Mouse (Mus musculus): ENCODE results near the gene Sept11.

Gene Sept11

GRCm38 (mm10) chr5:93180252-93180651 is 87.0 kb downstream of the Sept11 start:
- DNase-seq: no peak

- DNase-seq: no peak
Measured at GRCm38 (mm10) chr5:93183311-93183710, 90.1 kb downstream of the Sept11 start.

- no peak for DNase-seq
Measured at GRCm38 (mm10) chr5:93184548-93184947, 91.3 kb downstream of the Sept11 start.

GRCm38 (mm10) chr5:93189607-93190006 is 96.4 kb downstream of the Sept11 start:
- DNase-seq: no peak

- no peak for DNase-seq
Measured at GRCm38 (mm10) chr5:93190428-93190827, 97.2 kb downstream of the Sept11 start.

- DNase-seq: no peak
Measured at GRCm38 (mm10) chr5:93198232-93198631, 105.0 kb downstream of the Sept11 start.

- no peak for DNase-seq
Measured at GRCm38 (mm10) chr5:93201181-93201580, 107.9 kb downstream of the Sept11 start.

- DNase-seq: peak; percentile 72
Measured at GRCm38 (mm10) chr5:93205371-93206108, 112.3 kb downstream of the Sept11 start.

GRCm38 (mm10) chr5:93206109-93207005 is 113.1 kb downstream of the Sept11 start, which contains the start of the genes Ccni and 2010109A12Rik:
TSS of gene Ccni (minus strand) at chr5:93206495.
TSS of gene 2010109A12Rik (plus strand) at chr5:93206518.
- peak; percentile 97 for DNase-seq

- peak; percentile 84 for DNase-seq
Measured at GRCm38 (mm10) chr5:93207006-93207348, 113.7 kb downstream of the Sept11 start.

- DNase-seq: no peak
Measured at GRCm38 (mm10) chr5:93207555-93207954, 114.3 kb downstream of the Sept11 start.

GRCm38 (mm10) chr5:93218375-93218774 is 125.1 kb downstream of the Sept11 start:
- DNase-seq: no peak

- peak; percentile 44 for DNase-seq
Measured at GRCm38 (mm10) chr5:93221661-93222060, 128.4 kb downstream of the Sept11 start.

- DNase-seq: no peak
Measured at GRCm38 (mm10) chr5:93224549-93224948, 131.3 kb downstream of the Sept11 start.

Measured in kidney, postnatal 10 days (tissue).